Mouse (Mus musculus) embryonic facial prominence, embryonic 15.5 days (tissue): ENCODE measurements around the gene Camk2n1. TPM values are rescaled to one million over a fixed set of nuclear protein-coding genes. Genes with fewer than 3 reads are reported as not detected.
A peak's percentile ranks its signal among the peaks of the same experiment; 100 is the strongest.
"Not testable (repeated sequence)": the region's sequence is repeated elsewhere in the genome, so short reads cannot be mapped to it uniquely, and the experiment has no call there.

Experiments used
- ATAC-seq: fragments of 200-750 bp; cut with Nextera tagmentation; 2 replicates; pipeline ENCODE4 v1.8.0; 2017; ENCODE audit warnings: low read depth, moderate TSS enrichment; ENCODE audit not compliant: insufficient number of reproducible peaks, low FRiP score, low TSS enrichment
- H3K27ac ChIP-seq: fragments of 300-500 bp; sonication (generic); replicated peaks from 2 replicates; pipeline ENCODE4 v1.5.1; 2015; ENCODE audit warnings: mild to moderate bottlenecking, inconsistent platforms
- H3K27me3 ChIP-seq: fragments of 300-500 bp; sonication (generic); 2 replicates; pipeline ENCODE4 v1.6.1; 2015; ENCODE audit warnings: inconsistent platforms
- H3K36me3 ChIP-seq: fragments of 300-500 bp; sonication (generic); 2 replicates; pipeline ENCODE4 v1.6.1; 2015; ENCODE audit warnings: mild to moderate bottlenecking, inconsistent platforms
- H3K4me1 ChIP-seq: fragments of 300-500 bp; sonication (generic); 2 replicates; pipeline ENCODE4 v1.6.1; 2015; ENCODE audit warnings: inconsistent platforms
- H3K4me2 ChIP-seq: fragments of 300-500 bp; sonication (generic); replicated peaks from 2 replicates; pipeline ENCODE4 v1.6.1; 2015; ENCODE audit warnings: mild to moderate bottlenecking, inconsistent platforms
- H3K4me3 ChIP-seq: fragments of 300-500 bp; sonication (generic); replicated peaks from 2 replicates; pipeline ENCODE4 v1.5.1; 2015; ENCODE audit warnings: mild to moderate bottlenecking, inconsistent platforms
- H3K9ac ChIP-seq: fragments of 300-500 bp; sonication (generic); 2 replicates; pipeline ENCODE4 v1.6.1; 2015; ENCODE audit warnings: inconsistent platforms
- H3K9me3 ChIP-seq: fragments of 300-500 bp; sonication (generic); replicated peaks from 2 replicates; pipeline ENCODE4 v1.6.1; 2016; ENCODE audit warnings: inconsistent platforms
- WGBS: fragments of 180-500 bp; shearing (Covaris S2); methylation state at CpG from one replicate; pipeline ENCODE4 v1.1.7; 2015; 5-methylcytosine and 5-hydroxymethylcytosine counted together
- polyA plus RNA-seq: library from polyadenylated mRNA; unstranded; fragments of >200 nt; fragmentation: Nextera tagmentation; extraction: Ambion mirVana; gene quantifications from 2 replicates; pipeline ENCODE4 v1.2.1, GENCODE M21; 2015

The Camk2n1 gene
- polyA plus RNA-seq, 1 experiment from 2014 or later: 3.1 TPM

- not testable (repeated sequence) for H3K4me1 ChIP-seq, H3K36me3 ChIP-seq, H3K4me3 ChIP-seq, H3K27me3 ChIP-seq, H3K27ac ChIP-seq, ATAC-seq, H3K9ac ChIP-seq, H3K9me3 ChIP-seq, H3K4me2 ChIP-seq
- WGBS: 88% methylated on average over 14 of the region's 14 CpGs
Observed at GRCm38 (mm10) chr4:138425604-138426003, 28.5 kb upstream of the Camk2n1 start.

- Histone ChIP-seq H3K4me2 (peak overlapping the region; percentile 30; the same call in 1 of the 2 replicates), H3K27me3 (no peaks in the 10 kb centered on the region), H3K4me3 (no peak overlapping the region), H3K27ac (no peak overlapping the region), H3K4me1 (no peaks in the 10 kb centered on the region; the same call in 1 of the 2 replicates), H3K36me3 (no peaks in the 10 kb centered on the region), H3K9me3 (no peaks in the 10 kb centered on the region), H3K9ac (no peak overlapping the region)
- ATAC-seq: no peak
- 38% methylated on average over 22 of the region's 22 CpGs for WGBS
Observed at GRCm38 (mm10) chr4:138426778-138427705, 27.1 kb upstream of the Camk2n1 start.

- Histone ChIP-seq H3K9me3 (no peaks in the 10 kb centered on the region), H3K4me2 (no peak overlapping the region), H3K27ac (no peak overlapping the region), H3K27me3 (no peaks in the 10 kb centered on the region), H3K36me3 (no peaks in the 10 kb centered on the region), H3K9ac (no peak overlapping the region), H3K4me3 (no peak overlapping the region), H3K4me1 (no peaks in the 10 kb centered on the region; the same call in 1 of the 2 replicates)
- WGBS: 46% methylated on average over 3 of the region's 3 CpGs
- ATAC-seq: no peak
Observed at GRCm38 (mm10) chr4:138429778-138430177, 24.3 kb upstream of the Camk2n1 start.

GRCm38 (mm10) chr4:138431340-138431739, 22.8 kb upstream of the Camk2n1 start:
- Histone ChIP-seq H3K36me3 (no peaks in the 10 kb centered on the region), H3K4me1 (peaks cover 10% of the 10 kb centered on the region), H3K27ac (0 out of 2 replicates have a peak overlapping the region, but pooled peaks have one; percentile 1), H3K9me3 (no peaks in the 10 kb centered on the region), H3K9ac (no peak overlapping the region), H3K27me3 (no peaks in the 10 kb centered on the region), H3K4me2 (no peak overlapping the region), H3K4me3 (no peak overlapping the region)
- 29% methylated on average over 8 of the region's 8 CpGs for WGBS
- no peak for ATAC-seq

- ATAC-seq: peak; percentile 88
- H3K36me3 ChIP-seq: peaks cover 30% of the 10 kb centered on the region
- peak within 1 kb of the TSS; percentile 70 for H3K9ac ChIP-seq
- H3K27ac ChIP-seq: peak within 1 kb of the TSS; percentile 76
- peak within 1 kb of the TSS; percentile 75 for H3K4me3 ChIP-seq
- under 1% methylated on average over 64 of the region's 64 CpGs for WGBS
- peak within 1 kb of the TSS; percentile 86 for H3K4me2 ChIP-seq
- H3K9me3 ChIP-seq: no peaks in the 10 kb centered on the region
- no peaks in the 10 kb centered on the region for H3K27me3 ChIP-seq
- H3K4me1 ChIP-seq: peaks cover 10% of the 10 kb centered on the region
Observed at GRCm38 (mm10) chr4:138434347-138435316, 19.5 kb upstream of the Camk2n1 start, which contains the start of gene Mul1. Gene Mul1, plus strand, starts transcription at chr4:138434671.

DNA sequence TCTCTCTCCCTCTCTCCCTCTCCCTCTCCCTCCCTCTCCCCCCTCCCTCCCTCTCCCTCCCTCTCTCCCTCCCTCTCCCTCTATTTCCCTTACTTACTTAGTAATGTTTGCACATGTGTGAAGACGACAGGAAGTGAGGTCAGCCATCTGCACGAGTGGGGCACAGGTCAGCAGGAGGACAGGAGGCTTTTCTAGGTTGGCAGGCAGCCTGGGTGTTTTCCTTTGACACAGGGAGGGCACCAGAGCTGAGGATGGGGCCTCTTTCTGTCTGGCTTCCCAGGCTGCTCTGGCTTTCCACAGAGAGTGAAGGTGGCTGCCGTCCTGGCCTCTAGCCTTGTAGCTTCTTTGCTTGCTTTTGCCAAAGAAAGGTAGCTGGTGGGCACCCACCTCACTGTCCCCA, 14.1 kb upstream of the Camk2n1 start:
- Histone ChIP-seq H3K4me1 (peaks cover 9% of the 10 kb centered on the region), H3K4me2 (no peak overlapping the region), H3K4me3 (no peak overlapping the region), H3K9ac (no peak overlapping the region), H3K9me3 (no peaks in the 10 kb centered on the region), H3K27ac (no peak overlapping the region), H3K27me3 (no peaks in the 10 kb centered on the region), H3K36me3 (peaks cover 52% of the 10 kb centered on the region)
- no peak for ATAC-seq
- WGBS: 49% methylated on average over 3 of the region's 3 CpGs

GRCm38 (mm10) chr4:138444941-138445340, 9.2 kb upstream of the Camk2n1 start:
- H3K9me3 ChIP-seq: no peaks in the 10 kb centered on the region
- H3K4me2 ChIP-seq: no peak overlapping the region
- H3K27me3 ChIP-seq: peaks cover 12% of the 10 kb centered on the region
- peaks cover 7% of the 10 kb centered on the region for H3K4me1 ChIP-seq
- no peak for ATAC-seq
- H3K9ac ChIP-seq: no peak overlapping the region
- H3K4me3 ChIP-seq: no peak overlapping the region
- no peak overlapping the region for H3K27ac ChIP-seq
- 17% methylated on average over 5 of the region's 5 CpGs for WGBS
- H3K36me3 ChIP-seq: peaks cover 20% of the 10 kb centered on the region

GRCm38 (mm10) chr4:138446981-138447380, 7.1 kb upstream of the Camk2n1 start:
- no peak overlapping the region for H3K27ac ChIP-seq
- WGBS: 24% methylated on average over 13 of the region's 13 CpGs
- peaks cover 23% of the 10 kb centered on the region for H3K27me3 ChIP-seq
- no peak overlapping the region for H3K9ac ChIP-seq
- H3K4me3 ChIP-seq: no peak overlapping the region
- no peaks in the 10 kb centered on the region for H3K9me3 ChIP-seq
- H3K36me3 ChIP-seq: 0 out of 2 replicates have a peak, but pooled peaks cover under 1% of the 10 kb centered on the region
- H3K4me2 ChIP-seq: no peak overlapping the region
- 0 out of 2 replicates have a peak, but pooled peaks have one; percentile 34 for ATAC-seq
- H3K4me1 ChIP-seq: peaks cover 7% of the 10 kb centered on the region

- H3K9ac ChIP-seq: no peak overlapping the region
- peak; percentile 78 for ATAC-seq
- 1% methylated on average over 8 of the region's 8 CpGs for WGBS
Observed at GRCm38 (mm10) chr4:138447387-138447786, 6.7 kb upstream of the Camk2n1 start.

GRCm38 (mm10) chr4:138447827-138448602, 6.1 kb upstream of the Camk2n1 start:
- WGBS: 35% methylated on average over 15 of the region's 15 CpGs
- H3K4me3 ChIP-seq: no peak overlapping the region
- no peak overlapping the region for H3K4me2 ChIP-seq
- no peaks in the 10 kb centered on the region for H3K36me3 ChIP-seq
- no peak for ATAC-seq
- peaks cover 10% of the 10 kb centered on the region for H3K4me1 ChIP-seq
- H3K9me3 ChIP-seq: no peaks in the 10 kb centered on the region
- no peak overlapping the region for H3K27ac ChIP-seq
- H3K27me3 ChIP-seq: peaks cover 32% of the 10 kb centered on the region
- no peak overlapping the region for H3K9ac ChIP-seq

More at GRCm38 (mm10) chr4:138447387-138447786, 6.7 kb upstream of the Camk2n1 start:
- no peaks in the 10 kb centered on the region for H3K9me3 ChIP-seq
- H3K36me3 ChIP-seq: no peaks in the 10 kb centered on the region
- no peak overlapping the region for H3K4me3 ChIP-seq
- peaks cover 26% of the 10 kb centered on the region for H3K27me3 ChIP-seq
- H3K4me1 ChIP-seq: peaks cover 7% of the 10 kb centered on the region
- H3K27ac ChIP-seq: no peak overlapping the region
- no peak overlapping the region for H3K4me2 ChIP-seq
